Mouse (Mus musculus) testis, postnatal 10 days (tissue): Measurements from ENCODE around the gene Ncoa6.

Experiments used
- DNase-seq: peaks from one replicate; pipeline ENCODE4 v3.0.0; 2021; ENCODE audit warnings: low spot score

Ncoa6 gene

GRCm38 (mm10) chr2:155436445-155436844 lies 37.2 kb downstream of the Ncoa6 start:
- no peak for DNase-seq

- DNase-seq = no peak
Observed at GRCm38 (mm10) chr2:155420911-155421310, 52.8 kb downstream of the Ncoa6 start.

GRCm38 (mm10) chr2:155404635-155405034 lies 69.1 kb downstream of the Ncoa6 start:
- no peak for DNase-seq

GRCm38 (mm10) chr2:155401926-155402325 lies 71.8 kb downstream of the Ncoa6 start:
- no peak for DNase-seq

- DNase-seq = no peak
Observed at GRCm38 (mm10) chr2:155400276-155400675, 73.4 kb downstream of the Ncoa6 start.

GRCm38 (mm10) chr2:155394586-155394985 lies 79.1 kb downstream of the Ncoa6 start:
- DNase-seq = no peak

- no peak for DNase-seq
Observed at GRCm38 (mm10) chr2:155388573-155388972, 85.1 kb downstream of the Ncoa6 start.

- no peak for DNase-seq
Observed at GRCm38 (mm10) chr2:155387052-155387451, 86.6 kb downstream of the Ncoa6 start.

GRCm38 (mm10) chr2:155386534-155386899 lies 87.2 kb downstream of the Ncoa6 start:
- no peak for DNase-seq

GRCm38 (mm10) chr2:155385731-155386533 lies 87.8 kb downstream of the Ncoa6 start:
- DNase-seq = no peak

- peak; percentile 92 for DNase-seq
Observed at GRCm38 (mm10) chr2:155385090-155385489, 88.6 kb downstream of the Ncoa6 start.

- DNase-seq = no peak
Observed at GRCm38 (mm10) chr2:155382791-155383438, 90.8 kb downstream of the Ncoa6 start.

GRCm38 (mm10) chr2:155382332-155382700 lies 91.4 kb downstream of the Ncoa6 start:
- no peak for DNase-seq

- DNase-seq = peak; percentile 99
Observed at GRCm38 (mm10) chr2:155381643-155382331, 91.9 kb downstream of the Ncoa6 start.

- DNase-seq = no peak
Observed at GRCm38 (mm10) chr2:155381060-155381437, 92.6 kb downstream of the Ncoa6 start.

- DNase-seq = no peak
Observed at GRCm38 (mm10) chr2:155380261-155381059, 93.2 kb downstream of the Ncoa6 start, which contains the start of gene Trp53inp2. Gene Trp53inp2, plus strand, starts transcription at chr2:155381059.

GRCm38 (mm10) chr2:155376191-155376590 lies 97.5 kb downstream of the Ncoa6 start:
- no peak for DNase-seq

GRCm38 (mm10) chr2:155374521-155374920 lies 99.2 kb downstream of the Ncoa6 start:
- no peak for DNase-seq

- DNase-seq = no peak
Observed at GRCm38 (mm10) chr2:155373886-155374285, 99.8 kb downstream of the Ncoa6 start.

GRCm38 (mm10) chr2:155373302-155373701 lies 100.4 kb downstream of the Ncoa6 start:
- no peak for DNase-seq

GRCm38 (mm10) chr2:155372451-155372850 lies 101.2 kb downstream of the Ncoa6 start:
- DNase-seq = no peak

GRCm38 (mm10) chr2:155369333-155369883 lies 104.3 kb downstream of the Ncoa6 start:
- DNase-seq = peak; percentile 58
